Mouse (Mus musculus) embryonic facial prominence, embryonic 14.5 days (tissue): ENCODE data around the gene Hlf. TPM values are rescaled to one million over a fixed set of nuclear protein-coding genes. Genes with fewer than 3 reads are reported as not detected.

Experiments
- ATAC-seq: fragments of 200-750 bp; cut with Nextera tagmentation; 2 replicates; pipeline ENCODE4 v1.8.0; 2017; ENCODE audit warnings: low read depth, moderate number of reproducible peaks, moderate TSS enrichment
- DNase-seq: peaks from one replicate; pipeline ENCODE4 v3.0.0-alpha.2; 2015; ENCODE audit warnings: low spot score
- H3K27ac ChIP-seq: fragments of 300-500 bp; sonication (generic); replicated peaks from 2 replicates; pipeline ENCODE4 v1.5.1; 2014; ENCODE audit warnings: low read depth, mild to moderate bottlenecking, low read length, moderate library complexity
- H3K27me3 ChIP-seq: fragments of 300-500 bp; sonication (generic); replicated peaks from 2 replicates; pipeline ENCODE4 v1.6.1; 2014; ENCODE audit warnings: low read length; ENCODE audit not compliant: control insufficient read depth, insufficient read depth
- H3K36me3 ChIP-seq: fragments of 300-500 bp; sonication (generic); 2 replicates; pipeline ENCODE4 v1.6.1; 2014; ENCODE audit warnings: low read length, mixed read lengths; ENCODE audit not compliant: control insufficient read depth, insufficient read depth
- H3K4me1 ChIP-seq: fragments of 300-500 bp; sonication (generic); 2 replicates; pipeline ENCODE4 v1.6.1; 2014; ENCODE audit warnings: antibody characterized with exemption, low read length; ENCODE audit not compliant: control insufficient read depth, insufficient read depth
- H3K4me2 ChIP-seq: fragments of 300-500 bp; sonication (generic); 2 replicates; pipeline ENCODE4 v1.6.1; 2014; ENCODE audit warnings: low read depth, mild to moderate bottlenecking, low read length, moderate library complexity, mixed read lengths
- H3K4me3 ChIP-seq: fragments of 300-500 bp; sonication (generic); 2 replicates; pipeline ENCODE4 v1.5.1; 2014; ENCODE audit warnings: low read depth, mild to moderate bottlenecking, low read length
- H3K9ac ChIP-seq: fragments of 300-500 bp; sonication (generic); 2 replicates; pipeline ENCODE4 v1.6.1; 2014; ENCODE audit warnings: low read depth, mild to moderate bottlenecking, low read length, moderate library complexity, mixed read lengths
- H3K9me3 ChIP-seq: fragments of 300-500 bp; sonication (generic); 2 replicates; pipeline ENCODE4 v1.6.1; 2016; ENCODE audit warnings: low read length; ENCODE audit not compliant: control insufficient read depth
- WGBS: fragments of 180-500 bp; shearing (Covaris S2); extraction: QIAGEN DNeasy Blood & Tissue Kit; methylation state at CpG from one replicate; pipeline ENCODE4 v1.1.7; 2014; 5-methylcytosine and 5-hydroxymethylcytosine counted together
- polyA plus RNA-seq: library from polyadenylated mRNA; unstranded; fragments of >200 nt; fragmentation: Nextera tagmentation; extraction: Ambion mirVana; gene quantifications from 2 replicates; pipeline ENCODE4 v1.2.1, GENCODE M21; 2014

Gene Hlf
- polyA plus RNA-seq, result 5.1 and 6.2 TPM in 2 replicates

DNA sequence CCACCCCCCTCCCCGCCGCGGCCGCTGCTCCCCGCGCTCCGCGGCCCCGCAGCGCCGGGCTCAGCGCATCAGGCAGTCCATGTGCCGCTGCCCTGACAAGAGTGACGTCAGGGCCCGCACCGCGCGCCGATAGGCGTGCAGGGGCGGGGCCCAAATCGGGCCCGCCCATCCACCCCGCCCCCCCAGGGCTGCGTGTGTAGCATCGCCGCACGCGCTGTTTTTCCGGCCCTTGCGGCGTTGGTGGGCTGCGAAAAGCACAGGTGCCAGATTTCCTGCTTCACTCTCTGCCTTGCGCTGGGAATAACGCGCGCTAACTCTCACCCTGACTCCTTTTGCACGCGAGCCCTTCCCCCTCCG, at the start of gene Hlf:
Hlf (minus strand) TSS at position 79 of the 357 bp plus-strand sequence.
- peak within 1 kb of the TSS; percentile 93 for H3K4me2 ChIP-seq
- WGBS, result 0% methylated on average over 18 of the region's 40 CpGs
- ATAC-seq (peak; percentile 97), DNase-seq (peak; percentile 96)
- H3K27ac ChIP-seq, result no peak within 1 kb of the TSS; the same call in 1 of the 2 replicates
- H3K27me3 ChIP-seq, result peaks cover 18% of the 10 kb centered on the region
- peaks cover 18% of the 10 kb centered on the region for H3K4me1 ChIP-seq
- peak within 1 kb of the TSS; percentile 56 for H3K4me3 ChIP-seq
- H3K9me3 ChIP-seq, result no peaks in the 10 kb centered on the region
- 0 out of 2 replicates have a peak, but pooled peaks cover 4% of the 10 kb centered on the region for H3K36me3 ChIP-seq
- peak within 1 kb of the TSS; percentile 59 for H3K9ac ChIP-seq

DNA sequence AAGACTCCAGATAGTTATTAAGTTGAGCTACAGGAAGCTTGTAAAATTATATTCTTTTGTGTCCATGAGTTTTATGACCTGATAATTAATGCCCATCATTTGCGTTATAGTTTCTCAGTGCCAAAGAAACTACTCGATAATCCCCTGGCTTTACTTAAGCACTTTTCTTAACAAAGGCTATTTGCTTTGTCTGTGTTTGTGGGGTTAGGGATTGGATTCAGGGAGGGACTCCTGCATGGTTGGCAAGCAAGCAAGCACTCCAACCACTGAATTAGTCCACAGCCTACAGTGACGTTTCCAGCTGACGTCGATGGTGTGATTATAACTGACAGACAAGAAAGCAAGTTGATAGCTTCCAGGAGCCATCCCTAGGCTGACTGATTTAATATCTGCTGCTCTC, 48.1 kb upstream of the Hlf start:
- H3K36me3 ChIP-seq, result no peaks in the 10 kb centered on the region
- no peak overlapping the region for H3K4me3 ChIP-seq
- H3K9me3 ChIP-seq, result no peaks in the 10 kb centered on the region
- DNase-seq (no peak), ATAC-seq (no peak)
- no peaks in the 10 kb centered on the region for H3K27me3 ChIP-seq
- WGBS, result 70% methylated on average over 5 of the region's 5 CpGs
- H3K4me2 ChIP-seq, result no peak overlapping the region
- no peak overlapping the region for H3K9ac ChIP-seq
- no peaks in the 10 kb centered on the region for H3K4me1 ChIP-seq
- H3K27ac ChIP-seq, result no peak overlapping the region

DNA sequence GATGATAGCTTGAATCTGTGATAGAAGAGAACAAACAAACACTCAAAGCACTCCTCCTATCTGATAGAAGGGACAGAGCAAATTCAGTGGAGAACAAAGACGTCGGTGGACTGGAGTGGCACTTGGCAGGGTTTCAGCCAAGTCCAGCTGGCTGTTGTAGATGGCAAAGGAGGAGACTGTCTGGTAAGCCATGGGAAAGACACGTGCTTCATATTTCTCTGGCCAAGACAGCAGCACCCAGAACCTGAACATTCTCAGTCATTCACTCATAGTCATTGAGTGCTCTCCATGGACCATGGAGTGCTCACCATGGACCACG, 34.5 kb upstream of the Hlf start:
- Histone ChIP-seq H3K9me3 (no peaks in the 10 kb centered on the region), H3K4me1 (peaks cover 21% of the 10 kb centered on the region), H3K27me3 (no peaks in the 10 kb centered on the region), H3K4me3 (no peak overlapping the region), H3K27ac (no peak overlapping the region), H3K4me2 (no peak overlapping the region), H3K36me3 (no peaks in the 10 kb centered on the region), H3K9ac (no peak overlapping the region)
- 75% methylated on average over 4 of the region's 4 CpGs for WGBS
- DNase-seq, result no peak
- ATAC-seq, result no peak

DNA sequence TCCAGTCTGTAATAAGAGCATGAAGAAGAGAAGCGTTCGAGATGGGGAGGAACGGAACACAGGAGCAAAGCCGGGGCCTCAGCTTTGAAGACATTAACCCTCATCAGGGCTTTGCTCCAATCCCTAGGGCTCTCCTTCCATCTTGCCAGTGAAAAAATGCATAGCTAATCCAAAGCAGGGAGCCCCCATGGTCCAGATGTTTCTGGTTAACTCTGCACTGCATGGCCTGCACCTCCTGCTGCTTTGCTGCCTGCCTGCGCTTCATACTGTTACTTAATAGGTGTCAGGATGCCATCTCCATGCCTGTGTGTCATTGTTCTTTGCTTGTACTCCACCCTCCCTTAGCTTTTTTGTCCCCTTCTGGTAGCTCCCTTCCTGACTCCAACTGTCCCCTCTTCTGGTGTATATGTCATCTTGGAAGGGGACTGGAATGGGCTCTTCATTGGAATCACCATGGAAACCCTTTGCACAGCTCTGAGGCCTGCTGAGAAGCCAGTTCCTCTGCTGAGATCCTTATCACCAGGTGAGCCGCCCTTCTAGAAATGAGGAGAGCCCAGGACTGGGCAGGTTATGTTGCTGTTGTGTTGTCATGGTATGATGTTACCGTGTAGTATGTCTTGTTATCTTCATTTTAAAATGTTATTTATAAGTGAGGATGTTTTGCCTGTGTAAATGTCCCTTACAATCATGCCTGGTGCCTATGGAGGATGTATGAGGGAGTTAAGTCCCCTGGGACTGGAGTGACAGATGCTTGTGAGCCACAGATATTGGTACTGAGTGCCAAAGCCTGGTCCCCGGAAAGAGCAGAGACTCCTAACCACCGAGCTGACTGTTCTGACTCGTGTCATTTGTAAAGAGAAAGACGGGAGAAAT, 33.9 kb upstream of the Hlf start:
- H3K9ac ChIP-seq, result no peak overlapping the region
- 45% methylated on average over 11 of the region's 11 CpGs for WGBS
- H3K4me3 ChIP-seq, result no peak overlapping the region
- H3K27ac ChIP-seq, result peak overlapping the region; percentile 84
- peak; percentile 88 for DNase-seq
- H3K4me2 ChIP-seq, result peak overlapping the region; percentile 16; the same call in 1 of the 2 replicates
- no peaks in the 10 kb centered on the region for H3K27me3 ChIP-seq
- H3K9me3 ChIP-seq, result no peaks in the 10 kb centered on the region
- no peaks in the 10 kb centered on the region for H3K36me3 ChIP-seq
- ATAC-seq, result peak; percentile 77
- peaks cover 21% of the 10 kb centered on the region for H3K4me1 ChIP-seq

DNA sequence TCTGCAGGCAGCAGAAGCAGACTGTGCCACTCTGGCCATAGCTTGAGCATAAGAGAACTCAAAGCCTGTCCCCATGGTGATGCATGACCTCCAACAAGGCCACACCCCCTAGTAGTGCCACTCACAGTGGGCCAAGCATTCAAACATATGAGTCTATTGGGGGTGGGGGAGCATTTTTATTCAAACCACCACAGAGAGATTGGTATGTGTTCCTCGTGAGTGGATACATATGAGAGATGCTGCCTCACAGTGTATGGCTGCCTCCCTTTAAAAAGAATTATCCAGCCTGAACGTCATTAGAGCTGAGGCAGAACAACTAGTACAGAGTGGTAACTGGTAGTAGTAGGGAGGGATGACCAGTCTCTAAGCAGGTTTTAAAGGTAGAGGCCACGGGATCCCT, 33.2 kb upstream of the Hlf start:
- peak; percentile 44; the same call in 1 of the 2 replicates for ATAC-seq
- Histone ChIP-seq H3K36me3 (no peaks in the 10 kb centered on the region), H3K4me3 (no peak overlapping the region), H3K4me2 (peak overlapping the region; percentile 16; the same call in 1 of the 2 replicates), H3K9me3 (no peaks in the 10 kb centered on the region), H3K27me3 (no peaks in the 10 kb centered on the region), H3K9ac (no peak overlapping the region), H3K4me1 (peaks cover 21% of the 10 kb centered on the region), H3K27ac (peak overlapping the region; percentile 84)
- DNase-seq, result peak; percentile 52
- WGBS, result 27% methylated on average over 3 of the region's 3 CpGs

DNA sequence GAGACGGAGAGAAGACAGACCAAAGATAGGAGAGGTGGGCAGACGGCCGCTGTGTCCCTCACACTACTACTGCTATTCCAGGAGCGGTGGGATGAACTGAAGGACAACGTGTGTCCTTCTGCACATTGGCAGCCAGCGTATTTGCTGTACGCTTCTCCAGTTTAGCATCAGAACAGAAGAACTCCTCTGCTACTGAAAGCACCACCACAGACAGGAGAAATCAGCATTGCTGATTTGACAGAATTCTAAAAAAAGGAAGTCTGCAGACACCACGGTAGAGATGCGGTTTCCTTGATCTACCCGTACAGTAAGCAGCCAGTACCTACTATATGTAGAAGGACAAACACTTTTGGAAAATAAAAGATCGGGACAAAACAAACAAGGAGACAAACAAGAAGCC, 29.0 kb upstream of the Hlf start:
- Histone ChIP-seq H3K27me3 (no peaks in the 10 kb centered on the region), H3K9ac (no peak overlapping the region), H3K4me2 (no peak overlapping the region), H3K4me3 (no peak overlapping the region), H3K9me3 (no peaks in the 10 kb centered on the region), H3K27ac (no peak overlapping the region), H3K4me1 (peaks cover 28% of the 10 kb centered on the region), H3K36me3 (no peaks in the 10 kb centered on the region)
- WGBS, result 95% methylated on average over 11 of the region's 11 CpGs
- ATAC-seq (no peak), DNase-seq (no peak)

DNA sequence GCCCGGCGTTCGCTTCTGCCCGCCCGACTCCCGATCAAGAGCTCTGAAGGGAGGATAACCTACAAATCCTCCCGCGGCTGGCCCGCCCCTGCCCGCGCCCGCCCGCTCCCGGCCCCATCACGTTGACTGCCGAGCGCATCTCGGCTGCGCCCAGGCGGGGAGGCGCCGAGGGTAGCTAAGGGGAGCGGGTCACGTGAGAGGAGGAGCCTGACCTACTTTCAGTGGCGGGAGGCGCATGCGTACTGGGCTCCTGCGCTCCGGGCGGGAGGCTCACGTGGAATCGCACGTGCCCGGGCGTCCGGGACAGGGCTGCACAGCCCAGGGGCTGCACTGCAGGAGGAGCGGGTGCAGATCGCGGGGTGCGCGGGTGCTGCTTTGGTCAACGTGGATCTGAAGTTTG, 27.2 kb upstream of the Hlf start:
- 1% methylated on average over 39 of the region's 42 CpGs for WGBS
- no peaks in the 10 kb centered on the region for H3K36me3 ChIP-seq
- peaks cover 12% of the 10 kb centered on the region; the same call in 1 of the 2 replicates for H3K4me1 ChIP-seq
- 0 out of 2 replicates have a peak overlapping the region, but pooled peaks have one; percentile 39 for H3K27ac ChIP-seq
- H3K27me3 ChIP-seq, result no peaks in the 10 kb centered on the region
- DNase-seq (peak; percentile 99), ATAC-seq (peak; percentile 100)
- H3K4me2 ChIP-seq, result peak overlapping the region; percentile 65
- no peaks in the 10 kb centered on the region for H3K9me3 ChIP-seq
- H3K9ac ChIP-seq, result peak overlapping the region; percentile 22
- H3K4me3 ChIP-seq, result peak overlapping the region; percentile 19

DNA sequence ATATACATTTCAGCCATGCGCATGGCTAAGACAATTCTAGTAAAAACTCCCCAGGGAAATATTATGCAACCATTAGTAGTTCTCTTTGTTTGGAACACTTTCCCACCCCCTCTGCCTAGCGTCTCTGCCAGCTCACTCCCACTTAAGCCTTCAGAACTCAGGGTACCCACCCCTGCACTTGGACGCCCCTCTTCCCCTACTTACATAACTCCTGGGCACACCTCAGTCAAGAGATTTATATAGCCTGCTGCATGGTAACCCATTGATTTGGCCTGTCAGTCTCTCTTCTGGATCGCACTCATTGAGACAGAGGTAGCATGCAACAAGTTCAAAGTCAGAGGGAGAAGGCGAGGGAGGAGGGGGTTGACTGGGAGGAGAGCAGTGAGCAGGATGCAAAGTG, 26.3 kb upstream of the Hlf start:
- Histone ChIP-seq H3K36me3 (no peaks in the 10 kb centered on the region), H3K9me3 (no peaks in the 10 kb centered on the region), H3K4me1 (peaks cover 12% of the 10 kb centered on the region; the same call in 1 of the 2 replicates), H3K27me3 (no peaks in the 10 kb centered on the region), H3K4me3 (no peak overlapping the region), H3K27ac (no peak overlapping the region), H3K9ac (no peak overlapping the region), H3K4me2 (peak overlapping the region; percentile 65; the same call in 1 of the 2 replicates)
- WGBS, result 72% methylated on average over 5 of the region's 5 CpGs
- ATAC-seq (no peak), DNase-seq (no peak)

DNA sequence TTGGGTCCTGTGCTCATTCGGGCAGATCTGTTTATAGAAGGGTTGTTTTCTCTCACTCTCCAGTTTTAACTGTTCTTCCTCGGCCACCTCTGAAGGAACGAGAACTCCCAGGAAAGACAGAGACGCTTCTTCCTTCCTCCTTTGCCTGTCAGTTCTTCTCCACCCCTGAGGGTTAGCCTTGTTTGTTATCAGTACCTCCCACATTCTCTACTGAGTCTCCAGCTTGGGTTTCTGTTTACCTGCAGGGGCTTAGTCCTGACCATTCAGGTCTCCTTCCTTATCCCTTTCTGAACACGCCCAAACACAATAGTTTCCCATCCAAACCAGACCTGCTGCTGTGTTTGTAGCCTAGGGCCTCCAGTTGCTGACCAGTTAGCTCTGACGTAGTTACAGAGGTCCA, 8.2 kb upstream of the Hlf start:
- H3K4me3 ChIP-seq, result no peak overlapping the region
- DNase-seq (no peak), ATAC-seq (peak; percentile 50; the same call in 1 of the 2 replicates)
- H3K9ac ChIP-seq, result no peak overlapping the region
- no peak overlapping the region for H3K4me2 ChIP-seq
- no peaks in the 10 kb centered on the region for H3K27me3 ChIP-seq
- 41% methylated on average over 6 of the region's 6 CpGs for WGBS
- H3K9me3 ChIP-seq, result no peaks in the 10 kb centered on the region
- H3K4me1 ChIP-seq, result no peaks in the 10 kb centered on the region
- H3K27ac ChIP-seq, result no peak overlapping the region
- H3K36me3 ChIP-seq, result no peaks in the 10 kb centered on the region
